Mouse (Mus musculus) testis, adult 2 months (tissue): ENCODE measurements around the gene Fam43b.

Experiments used
- CTCF ChIP-seq: fragments of 200-500 bp; IDR thresholded peaks from 2 replicates; pipeline ENCODE4 v1.5.1; 2012; ENCODE audit warnings: low read depth, mild to moderate bottlenecking, inconsistent platforms, low read length, moderate library complexity; ENCODE audit not compliant: control insufficient read depth, insufficient read depth, insufficient replicate concordance
- POLR2A ChIP-seq: fragments of 200-500 bp; IDR thresholded peaks from 2 replicates; pipeline ENCODE4 v1.6.1; 2012; ENCODE audit warnings: low read depth, mild to moderate bottlenecking, inconsistent platforms, low read length, moderate library complexity; ENCODE audit not compliant: control insufficient read depth

DNA sequence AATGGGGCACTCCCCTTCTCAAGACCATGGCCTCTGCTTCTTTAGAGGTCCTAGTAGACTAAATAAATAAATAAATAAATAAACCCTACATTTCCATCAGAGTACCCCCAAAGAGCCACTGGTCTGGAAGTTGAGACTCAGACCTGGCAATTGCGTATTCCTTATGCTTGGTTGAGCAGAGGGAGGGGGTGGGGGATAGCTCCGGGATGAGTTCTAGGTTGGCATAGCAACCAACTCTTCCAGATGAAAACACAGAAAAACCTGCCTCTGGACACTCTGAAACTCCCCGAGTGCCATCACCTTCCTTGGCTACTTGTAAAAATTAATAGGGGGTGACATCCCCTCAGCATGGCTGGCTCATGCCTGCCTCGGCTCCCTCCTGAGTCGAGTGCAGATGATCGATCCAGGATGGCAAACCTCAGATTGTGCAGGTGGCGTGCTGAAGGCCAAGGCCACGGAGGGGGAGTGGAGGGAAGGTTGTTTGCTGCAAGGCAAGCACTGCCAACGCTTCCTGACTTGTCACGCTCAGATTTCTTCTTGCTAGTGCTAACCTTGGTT, 16.1 kb downstream of the Fam43b start:
- no peak for TF ChIP-seq POLR2A
- TF ChIP-seq CTCF = no peak
